8 mouse cellular contexts compared by ENCODE assay signal in genomic region chrX:16618225-16619033, GRCm38 (mm10). TPM values are rescaled to one million over a fixed set of nuclear protein-coding genes. Genes with fewer than 3 reads are reported as not detected.
A peak's percentile ranks its signal among the peaks of the same experiment; 100 is the strongest.
DNase-seq lines count a peak whose midpoint lies in the region; ATAC-seq and TF ChIP-seq lines count a peak whose summit lies in the region.

No protein-coding gene starts in this region.

- no peaks in the 10 kb centered on the region for H3K9me3 ChIP-seq in heart, embryonic 14.5 days (ENCODE audit: control insufficient read depth, low read length)
- no peaks in the 10 kb centered on the region for H3K9me3 ChIP-seq in liver, embryonic 11.5 days (ENCODE audit: control insufficient read depth, low read length)

- peak overlapping the region; percentile 43 to 64 for H3K4me3 ChIP-seq in heart, embryonic 14.5 days (ENCODE audit: control insufficient read depth in 1 of 2, insufficient read depth in 1 of 2, low read depth in 1 of 2, low read length in 2 of 2)
- peak overlapping the region; percentile 56 for H3K4me3 ChIP-seq in liver, embryonic 11.5 days (ENCODE audit: low read depth, low read length)
- peak overlapping the region; percentile 39 for H3K4me3 ChIP-seq in myocyte

- H3ac ChIP-seq in myocyte (ENCODE audit: control insufficient read depth, insufficient read length) = no peak overlapping the region

- H3K4me1 ChIP-seq in heart, embryonic 14.5 days (ENCODE audit: control insufficient read depth in 2 of 2, insufficient read depth in 2 of 2, low read length in 2 of 2) = no peaks in the 10 kb centered on the region
- H3K4me1 ChIP-seq in liver, embryonic 11.5 days (replicated peaks; ENCODE audit: control insufficient read depth, insufficient read depth, low read length) = no peaks in the 10 kb centered on the region

- WGBS in heart, embryonic 14.5 days = 18% methylated on average over 60 of the region's 60 CpGs
- 11% methylated on average over 54 of the region's 60 CpGs for WGBS in liver, embryonic 11.5 days

- peak overlapping the region; percentile 52 to 86 for H3K27ac ChIP-seq in heart, embryonic 14.5 days (replicated peaks in 1 of 2; ENCODE audit: control insufficient read depth in 1 of 2, insufficient read depth in 1 of 2, low read depth in 2 of 2, low read length in 2 of 2)
- peak overlapping the region; percentile 58 for H3K27ac ChIP-seq in liver, embryonic 11.5 days (ENCODE audit: low read depth, low read length)

- ATAC-seq in heart, embryonic 14.5 days (ENCODE audit: insufficient number of reproducible peaks, insufficient read depth, low FRiP score, low read depth) = peak; percentile 96
- peak; percentile 92 for ATAC-seq in liver, embryonic 11.5 days (replicated peaks; ENCODE audit: low FRiP score)

- H3K27me3 ChIP-seq in heart, embryonic 14.5 days (ENCODE audit: control insufficient read depth, insufficient read depth, low read length) = no peaks in the 10 kb centered on the region
- H3K27me3 ChIP-seq in liver, embryonic 11.5 days (replicated peaks; ENCODE audit: control insufficient read depth, insufficient read depth, low read length) = no peaks in the 10 kb centered on the region
- no peaks in the 10 kb centered on the region for H3K27me3 ChIP-seq in myocyte (ENCODE audit: control insufficient read depth, insufficient read depth, insufficient read length)

- H3K9ac ChIP-seq in heart, embryonic 14.5 days (ENCODE audit: low read length) = peak overlapping the region; percentile 61
- peak overlapping the region; percentile 62 for H3K9ac ChIP-seq in liver, embryonic 11.5 days (ENCODE audit: low read depth, low read length)

- TF ChIP-seq POLR2A in myocyte (IDR thresholded peaks at IDR 0.05; ENCODE audit: insufficient read length, low read depth) = peak; percentile 43

- no peaks in the 10 kb centered on the region for H3K36me3 ChIP-seq in heart, embryonic 14.5 days (ENCODE audit: control insufficient read depth, insufficient read depth, low read length)
- no peaks in the 10 kb centered on the region for H3K36me3 ChIP-seq in liver, embryonic 11.5 days (ENCODE audit: control insufficient read depth, insufficient read depth, low read length)
- H3K36me3 ChIP-seq in myocyte (ENCODE audit: control insufficient read depth, insufficient read depth) = no peaks in the 10 kb centered on the region

- peak overlapping the region; percentile 78 for H3K4me2 ChIP-seq in heart, embryonic 14.5 days (ENCODE audit: low read length)
- H3K4me2 ChIP-seq in liver, embryonic 11.5 days = peak overlapping the region; percentile 83
- H3K4me2 ChIP-seq in myocyte (ENCODE audit: low read depth) = peak overlapping the region; percentile 94

- DNase-seq in CD4-positive, CD25-positive, alpha-beta regulatory T cell, adult 2 months (ENCODE audit: low read depth, low spot score) = peak; percentile 94
- peak; percentile 54 for DNase-seq in c-Kit-positive CD71-negative TER-119-negative erythroid progenitor cells, embryonic 14.5 days (ENCODE audit: low read depth)
- peak; percentile 77 for DNase-seq in fibroblast of lung, adult 2 months (ENCODE audit: low read depth)
- DNase-seq in kidney, postnatal 10 days = peak; percentile 91
- peak; percentile 82 for DNase-seq in liver, embryonic 11.5 days (ENCODE audit: low spot score)
- peak; percentile 82 to 88 for DNase-seq in spleen, postnatal 4 days (ENCODE audit: low spot score in 2 of 2)

- peaks cover 10% of the 10 kb centered on the region for H3K79me2 ChIP-seq in myocyte (ENCODE audit: control insufficient read depth, insufficient read depth)

TF ChIP-seq in myocyte, 11 proteins besides CTCF, POLR2A, EP300 and RAD21:
- TF ChIP-seq TCF12 (IDR thresholded peaks at IDR 0.05; ENCODE audit: insufficient read depth, poor library complexity, severe bottlenecking) = no peak
- no peak for TF ChIP-seq TCF3 (IDR thresholded peaks at IDR 0.05; ENCODE audit: insufficient read length, low read depth)
- TF ChIP-seq MYOD1 (IDR thresholded peaks at IDR 0.05; ENCODE audit: control insufficient read depth in 1 of 3, insufficient read length in 2 of 3, low read depth in 2 of 3) = no peak
- no peak for TF ChIP-seq REST (IDR thresholded peaks at IDR 0.05; ENCODE audit: insufficient read depth, insufficient read length)
- TF ChIP-seq MYOG (IDR thresholded peaks at IDR 0.05; ENCODE audit: control insufficient read depth in 1 of 3, insufficient read depth in 1 of 3, insufficient read length in 2 of 3, low read depth in 2 of 3) = peak in 1 of 3 experiments; percentile 31
- no peak for TF ChIP-seq MAX (IDR thresholded peaks at IDR 0.05; ENCODE audit: low read depth)
- TF ChIP-seq POLR2AphosphoS2 (IDR thresholded peaks at IDR 0.05; ENCODE audit: insufficient read length, low read depth) = peak; percentile 28
- no peak for TF ChIP-seq SRF (IDR thresholded peaks at IDR 0.05; ENCODE audit: control insufficient read depth, insufficient read length, low read depth)
- no peak for TF ChIP-seq CEBPB (IDR thresholded peaks at IDR 0.05; ENCODE audit: insufficient read depth, poor library complexity, severe bottlenecking)
- no peak for TF ChIP-seq USF1 (IDR thresholded peaks at IDR 0.05; ENCODE audit: low read depth)
- no peak for TF ChIP-seq E2F4 (IDR thresholded peaks at IDR 0.05; ENCODE audit: insufficient read depth)

RNA-seq across cellular contexts. Expression of gene Maoa, which starts 1.1 kb away (rescaled TPM):
- 6.9 and 7.4 TPM in 2 replicates for polyA plus RNA-seq in heart, embryonic 14.5 days (2014; fragmentation: Nextera tagmentation; extraction: Ambion mirVana)
- 8.4 and 10.8 TPM in 2 replicates for polyA plus RNA-seq in liver, embryonic 11.5 days (2014; fragmentation: Nextera tagmentation; extraction: Ambion mirVana)
- 14.8 TPM for polyA plus RNA-seq in myocyte (2012; fragmentation: generic; extraction: Trizol)

Comparison
In these comparisons a context has a peak if more than half of its experiments do, and no peak if none do; other contexts are left out.
1. Peak in every context shown above with its lines: DNase-seq, ATAC-seq, H3K4me3 ChIP-seq and H3K27ac ChIP-seq.